Mouse (Mus musculus): ENCODE measurements around the gene Tspan10. TPM values are rescaled to one million over a fixed set of nuclear protein-coding genes. Genes with fewer than 3 reads are reported as not detected.

Tspan10 gene
- total RNA-seq, 2 experiments from 2014 or later = 0.24 to 2.3 TPM

GRCm38 (mm10) chr11:120491317-120492023 lies 49.0 kb downstream of the Tspan10 start, which contains the start of gene Slc25a10:
TSS of gene Slc25a10 (plus strand) at chr11:120491840.
- intact Hi-C loops (cut with DNase I) = loop anchor here (2.0 to 5.0 kb wide), 3 partner anchors 19 to 121 kb away; partner anchors contain the start of gene Mcrip1
- peak; percentile 91 to 92 for DNase-seq

- intact Hi-C loops (cut with DNase I) = loop anchor here (2.0 to 5.0 kb wide), 3 partner anchors 19 to 120 kb away; partner anchors contain the start of gene Mcrip1
- DNase-seq = peak; percentile 68 to 73
These were observed 49.8 kb downstream of the Tspan10 start for GRCm38 (mm10) chr11:120492024-120492877.

GRCm38 (mm10) chr11:120492878-120493203 lies 50.4 kb downstream of the Tspan10 start:
- intact Hi-C loops (cut with DNase I) = loop anchor here (2.0 to 5.0 kb wide), 3 partner anchors 18 to 119 kb away; partner anchors contain the start of gene Mcrip1
- DNase-seq = no peak

GRCm38 (mm10) chr11:120493351-120493750 lies 50.9 kb downstream of the Tspan10 start:
- no peak for DNase-seq
- intact Hi-C loops (cut with DNase I) = loop anchor here (2.0 to 5.0 kb wide), 3 partner anchors 17 to 119 kb away; partner anchors contain the start of gene Mcrip1

DNA sequence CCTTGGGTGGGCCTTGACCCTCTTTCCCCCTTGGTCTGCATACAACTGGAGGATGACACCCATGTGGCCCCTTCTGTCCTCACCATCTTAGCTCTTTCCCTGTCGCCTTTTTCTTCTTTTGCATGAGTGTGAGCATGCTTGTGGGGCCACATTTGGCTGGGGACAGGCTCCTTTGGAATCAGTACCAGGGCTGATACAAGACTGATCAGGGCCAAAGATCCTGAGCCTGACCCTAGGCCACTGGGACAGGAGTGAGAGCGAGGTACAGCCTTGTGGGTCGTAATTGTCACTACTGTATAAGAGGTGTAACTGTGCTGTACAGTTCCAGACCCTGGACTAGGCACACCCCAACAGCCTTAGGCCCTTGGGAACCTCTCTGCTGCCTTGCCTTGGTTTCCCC lies 51.5 kb downstream of the Tspan10 start:
- DNase-seq = no peak
- intact Hi-C loops (cut with DNase I) = loop anchor here (2.0 to 5.0 kb wide), 3 partner anchors 17 to 118 kb away; partner anchors contain the start of gene Mcrip1

Other genes starting within 250 kb of the Tspan10 start
- gene Bahcc1, start 209.7 kb upstream of the Tspan10 start, total RNA-seq (2021) = 10 to 100 TPM in 1 of 2 experiments, 1 to 10 TPM in 1; 8.8 to 14.1 TPM
- 100 to 1,000 TPM; 691 to 703 TPM for gene Actg1, start 94.1 kb upstream of the Tspan10 start, total RNA-seq (2021)
- gene Fscn2, start 81.1 kb upstream of the Tspan10 start, total RNA-seq (2021) = not detected
- 10 to 100 TPM; 21.3 to 24.3 TPM for gene Faap100, start 63.9 kb upstream of the Tspan10 start, total RNA-seq (2021)
- gene Nploc4, start 4.9 kb upstream of the Tspan10 start, total RNA-seq (2021) = 10 to 100 TPM; 53.9 to 59.6 TPM
- under 1 TPM in 1 of 2 experiments, not detected in 1; 0.32 TPM for gene Pde6g, start 10.9 kb downstream of the Tspan10 start, total RNA-seq (2021)
- 10 to 100 TPM; 33.5 to 35.2 TPM for gene Oxld1, start 15.4 kb downstream of the Tspan10 start, total RNA-seq (2021)
- gene Ccdc137, start 15.5 kb downstream of the Tspan10 start, total RNA-seq (2021) = 1 to 10 TPM; 6.4 to 7.9 TPM
- gene Arl16, start 25.0 kb downstream of the Tspan10 start, total RNA-seq (2021) = 10 to 100 TPM; 13.6 to 16.5 TPM
- gene Mrpl12, start 42.0 kb downstream of the Tspan10 start, total RNA-seq (2021) = 100 to 1,000 TPM; 227 to 233 TPM
- 10 to 100 TPM; 24.8 to 25.0 TPM for gene Slc25a10, start 49.2 kb downstream of the Tspan10 start, total RNA-seq (2021)
- gene Gcgr, start 88.1 kb downstream of the Tspan10 start, total RNA-seq (2021) = 1 to 10 TPM; 2.4 to 3.1 TPM
- gene Mcrip1, start 107.1 kb downstream of the Tspan10 start, total RNA-seq (2021) = 10 to 100 TPM; 70.5 to 72.7 TPM
- under 1 TPM in 1 of 2 experiments, not detected in 1; 0.60 TPM for gene Ppp1r27, start 108.5 kb downstream of the Tspan10 start, total RNA-seq (2021)
- gene P4hb, start 130.6 kb downstream of the Tspan10 start, total RNA-seq (2021) = 100 to 1,000 TPM; 306 to 311 TPM
- gene Arhgdia, start 139.0 kb downstream of the Tspan10 start, total RNA-seq (2021) = 100 to 1,000 TPM; 236 to 257 TPM
- gene Alyref, start 155.7 kb downstream of the Tspan10 start, total RNA-seq (2021) = 10 to 100 TPM; 86.1 to 88.3 TPM
- gene Anapc11, start 155.8 kb downstream of the Tspan10 start, total RNA-seq (2021) = 100 to 1,000 TPM in 1 of 2 experiments, 10 to 100 TPM in 1; 95.1 to 105 TPM
- gene Npb, start 165.8 kb downstream of the Tspan10 start, total RNA-seq (2021) = under 1 TPM; 0.55 to 0.98 TPM
- 10 to 100 TPM; 39.7 to 45.8 TPM for gene Pcyt2, start 175.3 kb downstream of the Tspan10 start, total RNA-seq (2021)
- gene Sirt7, start 182.6 kb downstream of the Tspan10 start, total RNA-seq (2021) = 10 to 100 TPM; 11.9 to 12.5 TPM
- gene Mafg, start 191.0 kb downstream of the Tspan10 start, total RNA-seq (2021) = 10 to 100 TPM; 24.2 to 27.0 TPM
- 1 to 10 TPM; 4.8 to 5.5 TPM for gene Pycr1, start 201.1 kb downstream of the Tspan10 start, total RNA-seq (2021)
- 10 to 100 TPM; 38.0 to 41.6 TPM for gene Myadml2, start 205.5 kb downstream of the Tspan10 start, total RNA-seq (2021)
- gene Notum, start 218.5 kb downstream of the Tspan10 start, total RNA-seq (2021) = under 1 TPM in 1 of 2 experiments, not detected in 1; 0.12 TPM
- gene Aspscr1, start 230.3 kb downstream of the Tspan10 start, total RNA-seq (2021) = 10 to 100 TPM; 52.8 to 53.0 TPM

Data from heart, postnatal 10 days (tissue).